Mouse (Mus musculus): ENCODE data around the gene Cysrt1. TPM values are rescaled to one million over a fixed set of nuclear protein-coding genes. Genes with fewer than 3 reads are reported as not detected.
A peak's percentile ranks its signal among the peaks of the same experiment; 100 is the strongest.

The Cysrt1 gene
- not detected in 2 replicates for total RNA-seq (2021)
- long read RNA-seq = 0 reads

DNA sequence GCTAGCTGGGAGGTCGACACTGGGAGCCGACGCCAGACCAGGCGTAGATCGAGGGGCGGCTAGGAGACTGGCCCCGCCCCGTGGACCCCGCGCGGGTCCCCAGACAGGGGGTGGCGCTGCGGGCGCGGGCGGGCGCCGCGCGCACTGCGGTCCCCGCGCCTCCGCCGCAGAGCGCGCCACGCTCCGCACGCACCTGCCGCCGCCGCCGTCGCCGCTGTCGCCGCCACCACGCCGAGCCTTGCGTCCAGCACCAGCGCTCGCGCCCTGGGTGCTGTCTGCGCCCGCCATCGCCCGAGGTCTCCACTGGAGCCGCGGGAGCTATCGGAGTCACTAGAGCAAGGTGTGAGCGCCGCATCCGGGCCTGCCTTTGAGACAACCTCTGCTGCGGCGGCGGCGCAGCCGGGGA is at the start of gene Cysrt1, which contains the start of gene Rnf208:
Gene Cysrt1, minus strand, starts transcription at position 352 of the 406 bp plus-strand sequence.
Gene Rnf208, plus strand, starts transcription at position 155 of the 406 bp plus-strand sequence.
- no peak for DNase-seq

DNA sequence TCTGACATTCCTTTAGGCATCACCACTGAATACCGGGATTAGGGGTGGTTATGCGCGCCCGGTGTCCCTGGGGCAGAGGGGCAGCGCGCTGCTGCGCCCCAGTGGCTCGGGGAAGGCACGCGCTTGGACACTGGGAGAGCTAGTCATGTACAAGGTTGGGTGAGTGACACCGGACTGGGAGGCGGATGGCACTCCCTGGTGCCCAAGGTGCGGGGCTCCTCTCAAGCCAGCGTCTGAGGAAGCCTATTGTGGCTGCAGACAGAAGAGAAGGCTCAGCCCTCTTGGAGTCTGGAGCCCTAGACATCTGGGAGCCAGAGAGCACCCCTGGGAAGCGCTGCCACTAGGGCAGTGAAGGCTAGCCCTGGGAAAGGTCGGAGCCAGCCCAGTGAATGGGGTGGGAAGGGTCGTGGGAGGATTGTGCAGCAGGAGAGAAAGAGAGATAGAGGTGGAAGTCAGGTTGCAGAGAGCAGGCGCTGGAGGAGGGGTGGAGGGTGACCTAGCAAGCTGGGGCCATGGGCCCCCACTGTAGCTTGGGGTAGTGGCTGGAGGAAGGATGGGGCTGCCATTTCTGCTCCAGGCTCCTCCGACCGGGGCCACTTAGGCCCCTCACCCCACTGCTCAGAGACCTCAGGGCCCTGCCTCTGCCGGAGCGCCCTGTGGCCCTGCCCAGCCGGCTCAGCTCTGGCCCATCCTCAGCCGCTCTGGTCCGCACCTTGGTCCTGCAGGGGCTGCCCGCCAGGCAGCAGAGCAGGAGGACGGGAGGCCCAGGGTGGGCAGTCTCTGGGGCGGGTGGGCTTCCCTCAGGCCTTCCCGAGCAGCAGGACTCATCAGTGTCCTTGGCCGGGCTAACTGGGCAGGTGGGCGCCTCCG is 49.2 kb upstream of the Cysrt1 start:
- DNase-seq = no peak

DNA sequence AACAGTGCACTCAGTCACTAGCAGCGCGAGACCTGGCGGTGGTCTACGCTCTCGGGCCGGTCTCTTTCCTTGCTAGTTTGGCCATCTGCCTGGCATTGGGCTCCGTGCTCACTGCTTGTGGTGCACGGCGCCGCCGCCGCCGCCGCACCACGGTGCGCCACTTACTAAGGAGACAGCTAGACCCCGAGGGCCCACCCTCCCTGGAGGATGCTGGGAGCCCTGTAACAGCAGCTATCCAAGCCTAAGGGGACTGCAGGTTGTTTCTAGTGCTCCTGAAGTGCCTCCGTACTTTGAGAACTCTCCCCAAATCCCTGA is 48.5 kb upstream of the Cysrt1 start:
- no peak for DNase-seq

DNA sequence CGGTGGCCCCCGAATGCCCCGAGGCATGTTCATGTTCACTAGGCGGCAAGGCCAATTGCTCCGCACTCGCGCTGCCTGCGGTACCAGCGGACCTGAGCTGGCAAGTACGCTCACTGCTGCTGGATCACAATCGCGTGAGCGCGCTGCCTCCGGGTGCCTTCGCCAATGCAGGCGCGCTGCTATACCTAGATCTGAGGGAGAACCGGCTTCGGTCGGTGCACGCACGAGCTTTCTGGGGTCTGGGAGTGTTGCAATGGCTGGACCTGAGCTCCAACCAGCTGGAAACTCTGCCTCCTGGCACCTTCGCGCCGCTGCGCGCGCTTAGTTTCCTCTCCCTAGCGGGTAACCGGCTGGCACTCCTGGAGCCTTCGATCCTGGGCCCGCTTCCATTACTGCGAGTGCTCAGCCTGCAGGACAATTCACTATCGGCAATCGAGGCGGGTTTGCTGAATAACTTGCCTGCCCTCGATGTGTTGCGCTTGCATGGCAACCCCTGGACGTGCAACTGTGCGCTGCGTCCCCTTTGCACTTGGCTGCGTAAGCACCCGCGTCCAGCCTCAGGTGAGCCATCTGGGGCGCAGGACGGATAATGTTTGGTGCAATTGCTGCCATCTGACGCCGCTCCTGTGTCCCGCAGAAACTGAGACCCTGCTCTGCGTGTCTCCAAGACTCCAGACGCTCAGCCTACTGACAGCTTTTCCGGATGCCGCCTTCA is 48.0 kb upstream of the Cysrt1 start:
- DNase-seq = peak; percentile 39

DNA sequence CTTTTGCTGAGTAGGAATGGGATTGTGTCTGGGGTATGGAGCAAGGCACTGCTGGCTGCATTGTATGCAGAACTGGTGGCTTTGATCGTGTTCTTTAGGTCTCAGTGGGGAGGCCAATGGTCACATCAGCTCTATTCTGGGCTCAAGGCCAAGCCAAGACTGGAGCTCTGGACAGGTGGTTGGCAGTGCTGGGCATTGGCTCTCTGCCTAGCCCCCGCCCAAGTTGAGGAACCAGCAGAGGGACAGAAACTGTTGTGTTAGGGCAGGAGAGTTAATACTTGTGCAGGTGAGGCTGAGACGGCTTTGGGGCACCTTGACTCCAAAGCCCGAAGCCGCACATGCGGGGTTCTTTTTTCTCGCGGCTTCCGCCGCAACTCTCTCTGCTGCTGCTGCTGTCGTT is 47.4 kb upstream of the Cysrt1 start, which contains the start of gene Lrrc26:
Gene Lrrc26, plus strand, starts transcription at position 265 of the 400 bp plus-strand sequence.
- no peak for DNase-seq

DNA sequence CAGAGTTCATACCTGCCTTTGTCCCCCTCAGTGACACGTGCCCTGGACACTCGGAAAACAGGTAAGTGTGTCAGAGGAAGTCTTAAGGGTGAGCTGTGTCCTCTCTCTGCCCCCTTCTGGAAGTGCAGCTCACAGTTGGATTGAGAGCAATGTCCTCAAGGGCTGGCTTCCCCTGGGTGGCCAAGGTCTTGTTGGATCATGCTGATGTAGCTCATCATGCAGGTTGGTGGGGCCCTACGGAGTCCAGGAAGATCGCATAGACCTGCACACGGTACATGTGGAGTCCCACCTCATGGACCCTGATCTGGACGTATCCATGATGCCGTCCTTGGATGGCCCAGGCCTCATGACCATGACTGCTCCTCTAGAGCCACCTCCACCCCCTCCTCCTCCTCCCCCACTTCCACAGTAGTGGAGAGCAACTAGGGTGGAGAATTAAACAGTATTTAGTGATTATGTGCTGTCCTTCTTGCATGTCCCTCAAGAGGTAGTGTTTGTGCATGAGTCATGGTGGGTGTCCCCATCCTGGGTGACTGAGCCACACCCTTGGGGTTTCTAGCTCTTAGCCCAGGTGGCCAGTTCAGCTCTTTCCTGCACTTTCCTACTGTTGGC is 46.6 kb upstream of the Cysrt1 start:
- no peak for DNase-seq

DNA sequence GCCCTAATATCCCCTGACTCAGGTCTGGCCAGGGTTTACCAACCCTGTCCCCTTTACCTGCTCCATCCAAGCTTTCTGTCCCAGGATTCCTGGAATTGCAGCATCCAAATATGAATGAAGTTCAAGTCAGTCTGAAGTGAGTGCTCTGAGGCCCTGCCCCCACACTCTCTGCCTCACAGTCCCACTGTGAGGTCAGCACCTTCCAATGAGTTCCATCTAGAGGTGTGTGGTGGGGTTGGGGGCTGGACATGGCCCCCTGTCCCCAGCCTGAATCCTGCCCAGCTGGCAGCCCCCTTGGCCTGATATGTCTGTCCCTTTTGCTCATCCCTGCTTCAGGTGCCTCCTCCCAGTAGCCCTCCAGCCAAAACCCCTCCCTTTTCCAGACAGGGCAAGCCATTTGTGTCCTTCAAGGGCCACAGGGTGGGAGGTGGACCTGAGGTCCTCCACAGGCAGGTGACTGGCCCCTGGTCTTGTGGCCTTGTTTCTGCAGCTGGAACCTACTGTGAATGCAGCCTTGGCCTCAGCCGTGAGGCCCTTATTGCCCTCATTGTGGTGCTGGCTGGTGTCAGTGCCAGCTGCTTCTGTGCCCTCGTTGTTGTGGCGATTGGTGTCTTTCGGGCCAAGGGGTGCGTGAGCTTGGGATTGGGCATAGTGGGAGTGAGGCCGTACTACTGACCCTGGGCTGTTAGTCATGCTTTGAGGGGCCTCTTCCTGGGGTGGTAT is 45.8 kb upstream of the Cysrt1 start, which contains the start of gene Tmem210:
Gene Tmem210, plus strand, starts transcription at position 219 of the 723 bp plus-strand sequence.
- no peak for DNase-seq

DNA sequence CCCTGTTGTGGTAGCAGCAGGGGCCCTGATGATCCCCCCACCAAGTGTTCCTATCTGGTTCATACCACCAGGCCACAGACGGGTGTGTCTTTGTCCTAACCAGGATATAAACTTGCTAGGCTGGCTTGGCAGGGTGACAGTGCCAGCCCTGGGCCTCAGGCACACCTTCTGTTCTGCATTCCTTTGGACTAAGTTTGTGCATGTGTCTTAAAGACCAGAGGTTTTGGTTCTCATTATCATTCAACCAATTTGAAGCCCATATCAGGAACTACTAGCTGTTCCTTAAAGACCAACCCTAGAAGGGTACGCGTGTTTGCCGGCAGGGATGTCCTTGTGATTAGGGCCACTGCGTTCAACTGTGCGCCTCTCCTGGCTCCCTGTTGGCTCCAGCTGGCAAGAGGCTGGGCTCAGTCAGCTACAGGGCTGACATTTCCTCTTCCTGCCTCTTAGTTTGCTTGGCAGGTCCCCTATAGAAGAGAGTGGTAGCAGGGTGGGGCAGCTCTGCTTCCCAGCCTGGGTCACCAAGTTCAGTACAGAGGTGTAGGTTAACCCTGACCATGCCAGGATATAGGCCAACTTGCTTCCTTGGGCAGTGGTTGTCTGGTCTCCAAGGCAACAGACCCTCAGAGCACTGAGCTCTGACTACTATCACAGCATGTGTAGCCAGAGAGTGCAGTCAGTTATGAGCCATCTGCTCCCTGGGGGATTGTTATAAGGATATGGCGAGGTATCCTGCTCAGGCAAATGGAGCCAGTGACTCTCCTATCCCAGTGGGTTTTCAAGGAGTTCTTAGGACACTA is 44.8 kb upstream of the Cysrt1 start:
- DNase-seq = no peak

DNA sequence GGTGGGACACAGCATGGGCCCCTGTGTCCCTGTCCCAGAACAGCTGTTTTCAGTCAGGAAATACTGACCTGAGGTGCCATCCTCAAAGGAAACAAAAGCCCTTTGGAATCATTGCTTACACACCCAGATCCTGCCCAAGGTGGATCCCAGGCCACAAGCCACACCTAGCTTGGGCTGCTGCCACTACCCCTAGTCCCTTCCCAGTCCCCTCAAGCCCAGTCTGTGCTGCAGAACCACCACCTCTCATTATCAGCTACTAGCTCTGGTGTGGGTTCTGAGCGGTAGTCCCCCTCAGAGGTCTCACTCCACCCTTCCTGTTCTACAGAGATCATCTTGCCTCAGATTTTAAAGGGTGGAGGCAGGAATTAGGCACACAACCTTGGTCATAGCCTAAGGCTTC is 44.1 kb upstream of the Cysrt1 start:
- no peak for DNase-seq

DNA sequence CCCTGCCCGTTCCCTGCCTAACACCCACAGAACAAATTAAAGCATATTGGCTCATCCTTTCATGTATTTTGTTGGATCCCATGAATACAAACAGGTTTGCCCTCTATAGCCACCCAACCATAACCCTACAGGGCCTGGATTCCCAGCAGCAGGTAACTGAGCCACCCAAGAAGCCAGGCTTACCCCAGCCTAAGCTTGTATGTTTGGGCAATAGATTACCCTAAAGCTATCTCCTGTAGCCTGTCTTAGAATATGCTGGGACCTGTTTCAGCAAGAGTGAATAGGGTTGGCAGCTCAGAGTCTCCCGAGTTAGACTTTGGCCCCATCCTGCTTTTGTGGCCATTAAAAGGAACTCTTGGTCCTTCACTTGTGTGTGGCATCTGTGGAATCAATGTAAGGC is 43.3 kb upstream of the Cysrt1 start:
- no peak for DNase-seq

DNA sequence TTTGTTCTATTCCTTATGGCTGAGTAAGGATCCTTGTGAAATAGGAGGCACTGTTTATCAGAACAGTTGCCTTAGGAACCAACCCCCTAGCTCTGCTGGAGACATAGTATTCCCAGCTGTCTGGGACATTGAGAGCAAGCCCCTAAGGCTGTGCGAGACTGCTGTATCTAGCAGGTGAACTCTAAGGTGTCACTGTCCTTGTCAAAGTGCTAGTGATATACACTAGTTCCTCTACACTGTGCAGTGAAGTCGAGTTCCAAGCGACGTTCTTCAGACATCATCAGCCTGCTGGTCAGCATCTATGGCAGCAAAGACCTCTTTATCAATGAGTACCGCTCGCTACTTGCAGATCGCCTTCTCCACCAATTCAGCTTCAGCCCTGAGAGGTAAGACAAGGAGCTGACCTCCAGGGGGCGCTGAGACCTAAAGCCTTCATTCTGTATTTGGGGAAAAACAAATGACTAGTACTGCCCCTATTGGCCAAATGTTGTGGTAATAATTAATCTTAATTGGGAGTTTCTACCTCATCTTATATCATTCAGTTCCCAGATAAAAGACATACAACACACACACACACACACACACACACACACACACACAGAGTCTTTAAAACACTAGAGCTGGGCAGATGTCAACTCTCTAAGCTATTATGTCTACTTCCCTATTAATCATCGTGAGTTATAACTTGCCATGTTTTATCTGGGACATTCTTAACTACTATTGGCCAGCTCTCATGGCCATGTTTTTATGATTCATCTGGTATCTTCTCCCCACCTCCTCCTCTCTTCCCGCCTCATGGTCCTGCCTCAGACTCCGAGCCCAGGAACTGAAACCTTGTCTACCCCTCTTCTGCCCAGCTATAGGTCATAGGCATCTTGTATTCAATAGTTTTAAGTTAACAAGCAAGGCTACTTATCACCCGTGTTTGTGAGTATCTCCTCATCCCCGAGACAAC is 37.0 kb upstream of the Cysrt1 start:
- peak; percentile 82 for DNase-seq

DNA sequence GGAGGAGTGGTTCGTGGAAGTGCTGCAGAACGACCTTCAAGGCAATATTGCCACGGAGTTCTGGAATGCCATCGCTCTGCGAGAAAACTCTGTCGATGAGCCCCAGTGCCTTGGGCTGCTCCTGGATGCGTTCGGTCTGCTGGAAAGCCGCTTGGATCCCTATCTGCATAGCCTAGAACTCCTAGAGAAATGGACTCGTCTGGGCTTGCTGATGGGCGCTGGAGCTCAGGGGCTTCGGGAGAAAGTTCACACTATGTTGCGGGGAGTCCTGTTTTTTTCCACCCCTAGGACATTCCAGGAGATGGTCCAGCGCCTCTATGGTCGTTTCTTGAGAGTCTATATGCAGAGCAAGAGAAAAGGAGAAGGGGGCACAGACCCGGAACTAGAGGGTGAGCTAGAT is 30.8 kb upstream of the Cysrt1 start:
- DNase-seq = no peak

DNA sequence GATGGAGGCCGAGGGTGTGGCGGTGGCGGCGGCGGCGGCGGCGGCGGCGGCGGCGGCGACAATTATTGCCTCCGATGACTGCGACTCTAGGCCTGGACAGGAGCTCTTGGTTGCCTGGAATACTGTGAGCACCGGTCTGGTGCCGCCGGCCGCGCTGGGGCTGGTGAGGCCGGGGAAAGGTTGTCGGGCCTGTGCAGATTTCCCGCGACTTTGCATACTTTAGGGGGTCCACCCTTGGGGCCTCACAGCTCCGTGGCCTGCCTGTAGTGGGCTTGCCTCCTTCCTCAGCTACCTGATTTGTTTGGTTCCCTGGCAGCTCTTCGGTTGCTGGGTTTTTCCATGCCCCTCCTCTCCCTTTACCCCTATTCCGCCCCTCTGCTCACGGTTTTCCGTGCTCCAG is 30.3 kb upstream of the Cysrt1 start:
- no peak for DNase-seq

DNA sequence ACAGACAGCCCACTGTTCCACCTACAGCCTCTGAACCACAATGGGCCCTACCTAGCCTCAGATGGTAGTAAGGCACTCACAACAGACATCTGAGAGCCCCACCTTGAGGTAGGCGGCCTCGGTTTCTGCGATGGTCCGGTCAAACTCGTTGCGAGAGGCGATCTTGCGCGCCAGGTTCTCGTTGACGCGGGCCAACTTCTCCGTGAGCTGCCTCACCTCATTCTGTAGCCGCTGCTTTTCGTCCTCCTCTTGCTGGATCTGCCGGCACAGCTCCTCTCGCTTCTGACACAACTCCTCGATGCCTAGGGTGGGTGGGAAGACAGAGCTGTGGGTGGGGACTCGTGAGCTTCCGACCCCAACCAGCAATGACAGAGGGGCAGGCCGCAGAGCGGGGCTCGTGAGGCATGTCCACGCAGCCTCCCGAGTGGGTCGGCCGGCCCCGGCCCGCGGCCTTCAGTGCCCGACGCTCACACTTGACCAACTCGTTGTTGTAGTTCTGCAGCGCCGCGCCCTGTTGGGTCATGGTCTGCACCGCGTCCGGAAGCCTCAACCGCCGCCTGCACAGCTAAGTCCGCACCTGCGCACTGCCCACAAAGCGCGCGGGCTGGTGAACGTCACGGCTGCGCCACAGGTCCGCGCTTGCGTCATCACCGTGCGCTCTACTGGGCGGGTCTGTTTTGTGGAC is 29.7 kb upstream of the Cysrt1 start, which contains the start of the genes Ssna1 and Anapc2:
Gene Ssna1, minus strand, starts transcription at position 612 of the 685 bp plus-strand sequence.
Gene Anapc2, plus strand, starts transcription at position 652 of the 685 bp plus-strand sequence.
- peak; percentile 98 for DNase-seq

DNA sequence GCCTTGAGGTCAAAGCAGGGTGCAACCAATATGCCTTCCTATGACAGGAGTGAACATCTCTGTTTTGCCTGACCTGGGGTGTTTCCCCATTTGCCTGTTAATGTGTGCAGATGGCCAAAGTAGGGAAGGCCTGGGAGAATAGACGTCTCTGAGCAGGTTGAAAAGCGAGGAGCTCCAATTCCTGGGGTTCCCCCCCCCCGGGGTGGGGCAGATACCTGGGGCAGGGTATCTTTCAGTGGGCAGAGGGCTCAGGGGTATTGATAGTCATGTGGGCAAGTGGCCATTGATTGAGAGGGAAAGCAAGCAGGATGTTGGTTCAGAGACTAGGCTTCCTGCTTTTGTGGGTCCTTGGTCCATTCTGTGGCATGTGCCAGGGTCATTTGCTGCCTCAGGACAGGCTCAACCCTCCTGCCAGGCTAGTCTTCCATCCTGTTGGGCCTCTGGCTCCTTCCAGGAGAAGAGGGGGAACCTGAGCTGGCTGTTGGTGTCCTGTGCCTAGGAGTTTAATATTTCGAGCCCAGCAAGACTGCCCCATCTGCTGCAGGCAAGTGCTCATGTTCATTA is 25.6 kb upstream of the Cysrt1 start:
- DNase-seq = no peak

DNA sequence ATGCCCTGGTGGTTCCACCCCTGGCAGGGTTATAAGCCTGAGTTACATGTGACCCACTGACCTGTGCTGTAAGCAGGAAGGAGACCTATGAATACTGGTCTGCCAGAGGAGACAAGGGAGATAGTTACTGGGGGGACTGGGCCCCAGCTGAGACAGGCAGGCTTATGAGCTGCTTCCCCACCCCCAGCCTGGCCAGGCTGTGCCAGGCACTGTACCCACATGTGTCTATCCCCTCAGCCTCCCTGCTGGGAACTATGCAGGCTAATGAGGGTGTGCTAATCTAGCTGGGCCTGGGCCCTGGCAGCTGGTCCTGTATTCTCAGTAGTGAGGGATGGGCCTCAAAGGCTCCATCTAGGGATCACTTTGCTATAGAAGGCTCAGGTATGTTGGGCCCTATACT is 25.0 kb upstream of the Cysrt1 start:
- no peak for DNase-seq

DNA sequence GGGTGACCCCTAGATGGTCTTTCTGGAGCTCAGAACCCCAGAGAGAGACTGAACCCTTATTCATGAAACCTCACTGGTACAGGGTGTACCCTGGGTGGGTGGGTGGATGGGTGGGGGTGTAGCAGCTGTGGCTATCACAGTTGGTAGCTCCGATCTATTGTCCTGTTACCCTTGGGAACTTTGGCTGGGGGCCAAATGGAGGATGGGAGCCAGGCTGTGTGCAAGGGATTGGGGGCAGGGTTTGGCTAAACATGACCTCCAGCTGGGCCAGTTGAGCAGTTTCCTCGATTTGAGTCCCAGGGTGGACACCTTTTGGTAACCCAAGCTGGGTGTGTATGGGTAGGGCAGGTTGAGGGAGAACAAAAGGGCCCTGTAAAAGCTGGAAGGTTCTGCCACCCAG is 24.5 kb upstream of the Cysrt1 start:
- peak; percentile 44 for DNase-seq

DNA sequence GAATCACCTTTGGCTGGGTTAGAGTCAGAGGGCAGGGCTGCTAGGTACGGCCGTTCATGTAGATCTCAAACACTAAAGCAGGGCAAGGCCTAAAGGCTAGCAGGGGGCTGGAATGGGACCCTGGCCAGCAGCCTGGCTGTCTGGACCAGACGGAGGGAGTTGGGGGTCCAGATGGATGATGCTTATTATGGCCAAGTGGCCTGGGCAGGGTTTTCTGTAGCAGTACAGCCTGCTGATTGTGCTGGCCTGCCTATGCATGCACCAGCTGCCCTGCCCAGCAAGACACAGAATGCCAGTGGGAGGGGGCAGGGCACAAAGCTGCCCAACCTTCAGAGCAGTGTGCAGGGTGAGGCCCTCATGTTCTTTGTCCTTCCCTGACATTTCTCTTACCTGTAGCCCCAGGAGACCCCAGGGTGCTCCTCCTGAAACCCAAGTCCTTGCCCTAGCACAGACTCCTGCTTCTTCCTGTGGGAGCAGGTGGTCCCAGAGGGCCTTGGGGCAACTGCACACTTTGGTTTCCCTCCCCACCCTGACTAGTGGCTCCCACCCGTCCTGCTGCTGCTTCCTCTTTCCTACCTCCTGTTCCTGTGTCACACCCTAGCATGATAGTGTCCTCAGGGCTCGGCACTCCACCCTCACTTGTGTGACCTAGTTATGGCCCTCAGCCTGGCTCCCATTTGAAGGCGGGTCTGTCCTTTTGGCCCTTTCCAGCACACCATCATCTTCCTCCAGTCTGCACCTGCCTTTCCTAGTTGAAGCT is 23.8 kb upstream of the Cysrt1 start:
- DNase-seq = no peak
